Mouse (Mus musculus): ENCODE results near the gene Tppp2. TPM values are rescaled to one million over a fixed set of nuclear protein-coding genes. Genes with fewer than 3 reads are reported as not detected.

Gene Tppp2
- polyA plus RNA-seq, 1 experiment = not detected

DNA sequence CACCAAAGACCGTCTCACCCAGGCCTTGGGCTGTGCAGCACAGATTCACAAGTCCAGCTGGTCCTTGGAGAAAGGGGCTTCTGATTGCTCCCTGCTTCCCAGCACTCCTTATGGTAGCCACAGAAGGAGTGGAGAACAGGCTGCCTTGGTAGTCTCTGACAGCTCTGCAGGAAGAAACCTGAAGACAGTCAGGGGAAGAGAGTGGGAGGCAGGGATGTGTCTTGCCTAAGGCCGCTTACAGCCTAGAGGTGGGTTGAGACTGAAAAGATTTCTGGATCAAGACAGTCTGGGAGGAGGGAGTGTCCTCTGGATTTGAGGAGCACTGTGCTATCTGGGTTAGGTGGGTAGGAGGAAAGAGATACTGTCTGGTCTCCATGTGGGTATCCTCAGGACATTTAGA lies 4.7 kb downstream of the Tppp2 start:
- no peak for TF ChIP-seq GATA1 (IDR thresholded peaks at IDR 0.05; ENCODE audit: low read length)

DNA sequence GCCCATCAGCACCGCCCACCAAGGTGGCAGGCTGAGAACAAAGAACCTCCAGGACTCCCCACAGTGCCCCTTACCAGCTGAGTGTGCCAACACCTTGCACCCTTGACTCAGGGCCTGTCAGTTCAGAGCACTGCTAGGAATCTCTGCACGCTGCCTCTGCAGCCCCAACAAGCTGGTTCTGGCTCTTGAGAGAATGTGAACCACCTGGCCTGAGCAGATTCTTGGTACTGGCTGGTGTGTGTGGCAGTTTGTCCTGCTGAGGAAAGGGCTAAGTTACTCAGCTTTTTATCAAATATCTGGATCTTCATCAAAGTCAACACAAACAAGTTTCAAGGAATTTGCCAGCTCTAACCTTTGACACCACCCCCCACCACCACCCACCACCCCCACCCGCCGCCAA lies 5.3 kb downstream of the Tppp2 start:
- TF ChIP-seq GATA1 (IDR thresholded peaks at IDR 0.05; ENCODE audit: low read length) = no peak

GRCm38 (mm10) chr14:51929309-51929943 lies 11.2 kb downstream of the Tppp2 start:
- no peak for TF ChIP-seq GATA1 (IDR thresholded peaks at IDR 0.05; ENCODE audit: low read length)

DNA sequence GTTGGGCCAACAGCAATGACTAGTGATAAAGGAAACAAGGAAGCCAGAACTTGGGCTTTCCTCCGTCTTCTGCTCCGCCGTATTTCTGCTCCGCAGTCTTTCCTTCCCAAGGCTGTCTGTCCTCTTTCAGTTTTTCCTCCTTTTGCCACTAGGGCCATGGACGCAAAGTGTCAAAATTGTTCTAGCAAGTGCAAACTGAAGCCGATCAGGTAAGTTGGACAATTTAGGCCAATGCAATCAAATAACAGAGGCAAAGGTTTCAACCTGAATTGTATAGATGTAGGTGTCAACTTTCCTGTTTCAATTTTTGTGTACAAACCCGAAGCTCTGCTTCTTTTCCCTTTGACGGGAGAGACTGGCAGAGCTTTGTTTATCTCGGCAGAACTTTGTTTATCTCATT lies 11.7 kb downstream of the Tppp2 start:
- no peak for TF ChIP-seq GATA1 (IDR thresholded peaks at IDR 0.05; ENCODE audit: low read length)

DNA sequence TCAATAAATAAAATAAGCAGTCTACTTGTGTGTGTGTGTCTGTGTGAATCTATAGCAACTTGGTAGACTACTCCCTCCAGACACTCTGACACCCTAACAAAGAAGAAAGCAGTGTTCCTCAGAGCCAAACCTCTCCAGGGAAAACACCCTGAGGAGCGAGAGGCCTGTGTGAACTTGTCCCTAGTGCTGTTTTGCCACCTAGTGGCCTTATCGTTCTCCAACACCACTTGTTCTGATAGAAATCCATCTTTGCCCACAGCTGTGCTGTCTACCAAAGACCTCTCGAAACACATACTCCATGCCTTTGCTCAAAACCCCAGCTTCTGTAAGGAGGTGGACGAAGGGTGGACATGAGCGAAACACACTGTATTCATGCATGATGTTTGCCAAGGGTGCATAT lies 12.6 kb downstream of the Tppp2 start:
- no peak for TF ChIP-seq GATA1 (IDR thresholded peaks at IDR 0.05; ENCODE audit: low read length)

DNA sequence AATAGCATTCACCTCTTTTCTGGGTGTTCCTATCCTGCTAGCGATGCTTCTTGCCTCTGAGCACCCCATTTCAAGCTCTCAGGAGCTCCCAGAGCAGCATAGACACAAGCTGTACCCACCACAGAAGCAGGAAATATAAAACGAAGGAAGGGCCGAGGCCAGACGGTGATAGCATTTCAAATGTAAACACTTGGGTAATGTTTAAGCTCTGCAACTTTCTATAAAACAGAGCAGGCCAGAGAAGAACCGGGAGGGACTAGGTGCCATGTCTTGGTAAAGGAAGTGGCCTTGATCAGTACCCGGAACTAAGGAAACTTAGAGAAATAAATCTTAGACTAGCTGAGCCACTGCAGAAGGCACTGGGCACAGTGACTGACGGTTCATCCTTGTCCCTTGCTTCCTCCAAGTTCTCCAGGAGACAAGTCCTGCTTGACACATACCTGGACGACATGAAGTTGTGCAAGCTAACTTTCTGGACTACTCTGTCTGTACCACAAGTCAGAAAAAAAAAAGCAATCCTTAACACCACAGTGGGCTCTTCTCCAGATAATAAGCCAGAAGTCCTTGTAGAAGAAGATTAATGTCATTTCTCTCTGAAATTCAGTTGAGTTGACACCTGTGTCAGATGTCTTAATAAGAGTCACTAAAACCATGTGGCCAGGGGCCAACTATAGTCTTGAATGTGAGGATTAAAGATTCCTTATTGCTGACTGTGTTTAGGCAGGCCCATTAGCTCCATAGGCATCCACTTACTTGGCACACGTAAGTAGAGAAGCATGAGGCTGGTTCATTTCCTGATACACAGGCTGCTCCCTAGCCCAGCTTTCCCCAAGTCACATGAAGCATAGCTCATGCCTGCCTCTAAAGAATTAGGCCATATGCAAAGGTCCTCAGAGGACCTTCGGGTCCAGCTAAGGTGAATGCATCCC lies 14.1 kb downstream of the Tppp2 start:
- no peak for TF ChIP-seq GATA1 (IDR thresholded peaks at IDR 0.05; ENCODE audit: low read length)

DNA sequence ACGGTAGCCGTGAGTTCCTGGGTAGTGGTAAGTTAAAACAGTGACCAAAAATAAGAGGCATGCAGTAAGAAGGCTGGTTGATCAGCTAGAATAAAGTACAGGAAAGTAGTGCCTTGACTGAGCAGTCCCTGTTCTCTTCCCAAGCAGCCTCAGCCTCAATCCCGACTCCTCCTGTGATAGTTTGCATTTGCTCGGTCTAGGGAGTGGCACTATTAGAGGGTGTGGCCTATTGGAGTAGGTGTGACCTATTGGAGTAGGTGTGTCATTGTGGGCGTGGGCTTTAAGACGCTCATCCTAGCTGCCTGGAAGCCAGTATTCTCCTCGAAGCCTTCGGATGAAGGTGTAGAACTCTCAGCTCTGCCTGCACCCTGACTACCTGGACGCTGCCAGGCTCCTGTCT lies 20.8 kb downstream of the Tppp2 start:
- TF ChIP-seq GATA1 (IDR thresholded peaks at IDR 0.05; ENCODE audit: low read length) = no peak

- TF ChIP-seq GATA1 (IDR thresholded peaks at IDR 0.05; ENCODE audit: low read length) = no peak
These were observed 22.8 kb downstream of the Tppp2 start for GRCm38 (mm10) chr14:51940944-51941560.

GRCm38 (mm10) chr14:51941577-51941976 lies 23.4 kb downstream of the Tppp2 start:
- no peak for TF ChIP-seq GATA1 (IDR thresholded peaks at IDR 0.05; ENCODE audit: low read length)

GRCm38 (mm10) chr14:51942236-51942635 lies 24.0 kb downstream of the Tppp2 start:
- no peak for TF ChIP-seq GATA1 (IDR thresholded peaks at IDR 0.05; ENCODE audit: low read length)

- TF ChIP-seq GATA1 (IDR thresholded peaks at IDR 0.05; ENCODE audit: low read length) = no peak
These were observed 25.1 kb downstream of the Tppp2 start for GRCm38 (mm10) chr14:51943336-51943735.

- no peak for TF ChIP-seq GATA1 (IDR thresholded peaks at IDR 0.05; ENCODE audit: low read length)
These were observed 42.1 kb downstream of the Tppp2 start for GRCm38 (mm10) chr14:51960316-51960715.

- TF ChIP-seq GATA1 (IDR thresholded peaks at IDR 0.05; ENCODE audit: low read length) = no peak
These were observed 49.2 kb downstream of the Tppp2 start for GRCm38 (mm10) chr14:51967400-51967799.

Other genes starting within 250 kb of the Tppp2 start
- gene Gm17079, start 223.0 kb upstream of the Tppp2 start, polyA plus RNA-seq (2012) = not detected in 2 replicates
- gene Gm5800, start 201.2 kb upstream of the Tppp2 start, polyA plus RNA-seq (2012) = not detected in 2 replicates
- gene Ang4, start 144.8 kb upstream of the Tppp2 start, polyA plus RNA-seq (2012) = not detected in 2 replicates
- not detected in 2 replicates for gene AY358078, start 118.4 kb upstream of the Tppp2 start, polyA plus RNA-seq (2012)
- not detected in 2 replicates for gene Ear6, start 64.7 kb upstream of the Tppp2 start, polyA plus RNA-seq (2012)
- gene Mettl17, start 33.6 kb upstream of the Tppp2 start, polyA plus RNA-seq (2012) = 13.1 and 21.0 TPM in 2 replicates
- not detected in 2 replicates for gene Slc39a2, start 25.5 kb upstream of the Tppp2 start, polyA plus RNA-seq (2012)
- not detected in 2 replicates for gene Ndrg2, start 4.3 kb upstream of the Tppp2 start, polyA plus RNA-seq (2012)
- not detected in 2 replicates for gene Rnase13, start 4.3 kb downstream of the Tppp2 start, polyA plus RNA-seq (2012)
- 28.7 and 40.6 TPM in 2 replicates for gene Arhgef40, start 66.3 kb downstream of the Tppp2 start, polyA plus RNA-seq (2012)
- not detected in 2 replicates for gene Tmem253, start 97.2 kb downstream of the Tppp2 start, polyA plus RNA-seq (2012)
- gene Zfp219, start 102.3 kb downstream of the Tppp2 start, polyA plus RNA-seq (2012) = 59.0 and 77.2 TPM in 2 replicates
- not detected in 2 replicates for gene Olfr221, start 124.0 kb downstream of the Tppp2 start, polyA plus RNA-seq (2012)
- gene Hnrnpc, start 185.6 kb downstream of the Tppp2 start, polyA plus RNA-seq (2012) = 13.3 and 19.0 TPM in 2 replicates
- 0.05 and 0.24 TPM in 2 replicates for gene Rpgrip1, start 192.3 kb downstream of the Tppp2 start, polyA plus RNA-seq (2012)

All from G1E-ER4 (cell line).